Mouse (Mus musculus) hindbrain, embryonic 14.5 days (tissue): ENCODE data around the gene Selp. TPM values are rescaled to one million over a fixed set of nuclear protein-coding genes. Genes with fewer than 3 reads are reported as not detected.

Source experiments
- ATAC-seq: fragments of 200-750 bp; cut with Nextera tagmentation; 2 replicates; pipeline ENCODE4 v1.8.0; 2017; ENCODE audit warnings: moderate number of reproducible peaks, mild to moderate bottlenecking, moderate TSS enrichment, moderate library complexity; ENCODE audit not compliant: low FRiP score
- DNase-seq: peaks from one replicate; pipeline ENCODE4 v3.0.0-alpha.2; 2015; ENCODE audit warnings: low spot score
- H3K27ac ChIP-seq: fragments of 300-500 bp; sonication (generic); 2 replicates; pipeline ENCODE4 v1.5.1; 2014; ENCODE audit warnings: mild to moderate bottlenecking, moderate library complexity
- H3K27me3 ChIP-seq: fragments of 300-500 bp; sonication (generic); 2 replicates; pipeline ENCODE4 v1.6.1; 2014; ENCODE audit warnings: mild to moderate bottlenecking, low read length, mixed read lengths; ENCODE audit not compliant: control insufficient read depth, insufficient read depth
- H3K36me3 ChIP-seq: fragments of 300-500 bp; sonication (generic); replicated peaks from 2 replicates; pipeline ENCODE4 v1.6.1; 2014; ENCODE audit not compliant: control insufficient read depth, insufficient read depth
- H3K4me1 ChIP-seq: fragments of 300-500 bp; sonication (generic); replicated peaks from 2 replicates; pipeline ENCODE4 v1.6.1; 2014; ENCODE audit warnings: antibody characterized with exemption, low read length, mixed read lengths; ENCODE audit not compliant: control insufficient read depth, insufficient read depth
- H3K4me2 ChIP-seq: fragments of 300-500 bp; sonication (generic); replicated peaks from 2 replicates; pipeline ENCODE4 v1.6.1; 2014; ENCODE audit warnings: mild to moderate bottlenecking, moderate library complexity
- H3K4me3 ChIP-seq: fragments of 300-500 bp; sonication (generic); replicated peaks from 2 replicates; pipeline ENCODE4 v1.5.1; 2014; ENCODE audit warnings: mild to moderate bottlenecking, low read length
- H3K9ac ChIP-seq: fragments of 300-500 bp; sonication (generic); 2 replicates; pipeline ENCODE4 v1.6.1; 2014
- H3K9me3 ChIP-seq: fragments of 300-500 bp; sonication (generic); 2 replicates; pipeline ENCODE4 v1.6.1; 2016; ENCODE audit warnings: low read length; ENCODE audit not compliant: control insufficient read depth
- WGBS: fragments of 180-500 bp; shearing (Covaris S2); extraction: QIAGEN DNeasy Blood & Tissue Kit; methylation state at CpG from one replicate; pipeline ENCODE4 v1.1.7; 2014; 5-methylcytosine and 5-hydroxymethylcytosine counted together
- polyA plus RNA-seq: library from polyadenylated mRNA; unstranded; fragments of >200 nt; fragmentation: Nextera tagmentation; extraction: Ambion mirVana; gene quantifications from 2 replicates; pipeline ENCODE4 v1.2.1, GENCODE M21; 2014

Gene Selp
- polyA plus RNA-seq, 1 experiment from 2014 or later, result not detected

DNA sequence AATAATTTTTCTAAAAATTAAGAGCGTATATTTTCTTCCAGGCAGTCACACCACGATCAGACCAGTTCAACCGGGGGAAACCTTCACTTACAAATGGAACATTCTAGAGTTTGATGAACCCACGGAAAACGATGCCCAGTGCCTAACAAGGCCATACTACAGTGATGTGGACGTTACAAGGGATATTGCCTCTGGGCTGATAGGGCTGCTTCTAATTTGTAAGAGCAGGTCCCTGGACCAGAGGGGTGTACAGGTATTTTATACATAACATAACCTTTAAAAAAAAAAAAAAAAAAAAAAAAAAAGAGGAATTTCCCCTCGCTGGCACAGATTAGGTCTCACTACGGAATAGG is 69.8 kb downstream of the Selp start:
- 47% methylated on average over 8 of the region's 8 CpGs for WGBS
- H3K4me1 ChIP-seq, result no peaks in the 10 kb centered on the region
- no peak overlapping the region for H3K4me3 ChIP-seq
- ATAC-seq (no peak), DNase-seq (peak; percentile 27)
- H3K9ac ChIP-seq, result no peak overlapping the region
- no peaks in the 10 kb centered on the region for H3K27me3 ChIP-seq
- H3K9me3 ChIP-seq, result no peaks in the 10 kb centered on the region
- no peaks in the 10 kb centered on the region for H3K36me3 ChIP-seq
- H3K27ac ChIP-seq, result no peak overlapping the region
- H3K4me2 ChIP-seq, result no peak overlapping the region

DNA sequence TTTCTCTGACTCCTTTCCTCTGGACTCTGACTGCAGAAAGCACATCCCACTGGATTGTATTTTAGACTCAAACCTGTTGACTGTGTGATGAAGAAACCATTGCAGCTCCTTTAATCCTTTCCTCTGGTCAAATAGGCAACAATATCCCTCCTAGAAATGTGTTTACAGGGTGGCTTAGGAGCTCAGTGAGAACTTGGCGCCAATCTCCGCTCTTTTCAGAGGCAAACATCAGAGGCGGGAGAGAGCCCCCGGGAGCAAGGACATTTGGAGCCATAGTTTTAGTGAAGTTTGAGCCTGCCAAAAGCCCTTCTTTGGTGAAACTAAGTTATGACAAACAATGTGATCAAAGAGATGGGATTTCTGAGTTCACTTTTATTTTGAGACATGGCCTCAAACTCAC is 70.3 kb downstream of the Selp start:
- no peak overlapping the region for H3K27ac ChIP-seq
- no peaks in the 10 kb centered on the region for H3K27me3 ChIP-seq
- DNase-seq (no peak), ATAC-seq (no peak)
- H3K4me1 ChIP-seq, result no peaks in the 10 kb centered on the region
- H3K9ac ChIP-seq, result no peak overlapping the region
- H3K9me3 ChIP-seq, result no peaks in the 10 kb centered on the region
- 73% methylated on average over 4 of the region's 4 CpGs for WGBS
- H3K4me2 ChIP-seq, result no peak overlapping the region
- H3K36me3 ChIP-seq, result no peaks in the 10 kb centered on the region
- no peak overlapping the region for H3K4me3 ChIP-seq

DNA sequence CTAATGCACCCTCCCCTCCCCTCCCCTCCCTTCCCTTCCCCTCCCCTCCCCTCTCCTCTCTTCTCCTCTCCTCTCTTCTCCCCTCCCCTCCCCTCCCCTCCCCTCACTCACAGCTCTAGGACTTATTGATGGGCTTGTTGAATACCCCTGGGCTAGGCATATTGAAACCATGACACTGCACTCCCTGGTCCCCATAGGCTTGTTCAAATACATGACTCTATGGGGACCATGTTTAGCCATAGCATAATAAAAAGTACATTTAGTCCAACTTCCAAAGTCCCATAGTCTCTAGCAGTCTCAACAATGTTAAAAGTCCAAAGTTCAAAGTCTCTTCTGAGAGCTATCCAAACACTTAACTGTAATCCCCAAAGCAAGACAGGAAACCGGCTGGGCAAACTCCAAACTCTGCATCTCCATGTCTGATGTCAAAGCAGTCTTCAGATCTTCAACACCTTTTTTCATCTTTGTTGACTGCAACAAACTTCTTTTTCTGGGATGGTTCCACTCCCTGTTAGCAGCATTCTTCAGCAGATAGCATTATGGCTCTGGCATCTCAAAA is 72.0 kb downstream of the Selp start:
- H3K4me2 ChIP-seq, result no peak overlapping the region
- no peak for DNase-seq
- WGBS, result 90% methylated on average over 1 of the region's 1 CpGs

DNA sequence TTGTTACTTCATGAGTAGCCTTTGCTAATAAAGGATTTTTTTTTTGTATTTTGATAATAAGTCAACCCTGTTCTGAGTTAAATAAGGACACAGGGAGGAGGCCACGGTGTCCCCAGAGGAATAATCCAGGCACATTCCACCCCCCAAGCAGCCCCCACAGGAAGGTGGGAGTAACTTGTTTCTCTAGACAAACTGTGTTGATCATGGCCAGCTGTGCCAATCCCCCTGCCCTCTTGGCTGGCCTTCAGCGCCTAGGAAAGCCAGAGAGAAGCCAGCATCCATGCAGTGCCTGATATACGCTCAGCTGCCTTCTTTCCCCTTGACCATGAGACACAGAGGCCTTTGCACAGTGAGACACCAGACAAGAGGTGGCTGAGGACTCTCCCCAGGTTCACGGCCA is 84.5 kb downstream of the Selp start:
- H3K27me3 ChIP-seq, result no peaks in the 10 kb centered on the region
- no peak overlapping the region for H3K4me2 ChIP-seq
- no peaks in the 10 kb centered on the region for H3K4me1 ChIP-seq
- no peaks in the 10 kb centered on the region for H3K9me3 ChIP-seq
- 94% methylated on average over 4 of the region's 4 CpGs for WGBS
- ATAC-seq (no peak), DNase-seq (no peak)
- H3K9ac ChIP-seq, result no peak overlapping the region
- no peaks in the 10 kb centered on the region for H3K36me3 ChIP-seq
- no peak overlapping the region for H3K27ac ChIP-seq
- H3K4me3 ChIP-seq, result no peak overlapping the region

More for the DNA sequence above, 72.0 kb downstream of the Selp start:
- H3K27me3 ChIP-seq, result no peaks in the 10 kb centered on the region
- no peak overlapping the region for H3K4me3 ChIP-seq
- no peak overlapping the region for H3K27ac ChIP-seq
- H3K36me3 ChIP-seq, result no peaks in the 10 kb centered on the region
- H3K9me3 ChIP-seq, result no peaks in the 10 kb centered on the region
- ATAC-seq, result no peak
- H3K4me1 ChIP-seq, result no peaks in the 10 kb centered on the region
- no peak overlapping the region for H3K9ac ChIP-seq

Other genes with a start within 250 kb of the Selp start
- 16.6 and 19.1 TPM in 2 replicates for gene Scyl3, start 186.2 kb upstream of the Selp start, polyA plus RNA-seq
- gene BC055324, start 120.5 kb upstream of the Selp start, polyA plus RNA-seq, result 5.5 and 5.7 TPM in 2 replicates
- 8.2 and 9.1 TPM in 2 replicates for gene Mettl18, start 120.4 kb upstream of the Selp start, polyA plus RNA-seq
- not detected in 2 replicates for gene Sele, start 67.0 kb upstream of the Selp start, polyA plus RNA-seq
- gene Sell, start 53.3 kb upstream of the Selp start, polyA plus RNA-seq, result 0.13 TPM in 1 of 2 replicates, not detected in the other
- 0.18 and 0.24 TPM in 2 replicates for gene F5, start 36.6 kb downstream of the Selp start, polyA plus RNA-seq
- gene Slc19a2, start 133.8 kb downstream of the Selp start, polyA plus RNA-seq, result 8.1 and 11.8 TPM in 2 replicates
- gene Ccdc181, start 160.3 kb downstream of the Selp start, polyA plus RNA-seq, result 23.4 and 24.5 TPM in 2 replicates
- 25.8 and 26.2 TPM in 2 replicates for gene Nme7, start 188.9 kb downstream of the Selp start, polyA plus RNA-seq
- 25.8 and 29.2 TPM in 2 replicates for gene Blzf1, start 192.2 kb downstream of the Selp start, polyA plus RNA-seq